Mouse (Mus musculus) intestine, embryonic 14.5 days (tissue): Measurements from ENCODE around the gene Sapcd1. TPM values are rescaled to one million over a fixed set of nuclear protein-coding genes. Genes with fewer than 3 reads are reported as not detected.

Experiments used
- ATAC-seq: fragments of 200-750 bp; cut with Nextera tagmentation; replicated peaks from 2 replicates; pipeline ENCODE4 v1.8.0; 2017; ENCODE audit warnings: low read depth, moderate number of reproducible peaks, moderate TSS enrichment, moderate library complexity; ENCODE audit not compliant: low FRiP score, low TSS enrichment
- DNase-seq: peaks from one replicate; pipeline ENCODE4 v3.0.0-alpha.2; 2018; ENCODE audit warnings: low spot score
- H3K27ac ChIP-seq: fragments of 300-500 bp; sonication (generic); 2 replicates; pipeline ENCODE4 v1.5.1; 2014; ENCODE audit warnings: low read depth, mild to moderate bottlenecking, control low read depth
- H3K27me3 ChIP-seq: fragments of 300-500 bp; sonication (generic); replicated peaks from 2 replicates; pipeline ENCODE4 v1.6.1; 2014; ENCODE audit warnings: low read length, control low read depth; ENCODE audit not compliant: control insufficient read depth, insufficient read depth
- H3K36me3 ChIP-seq: fragments of 300-500 bp; sonication (generic); 2 replicates; pipeline ENCODE4 v1.6.1; 2014; ENCODE audit warnings: low read length, control low read depth; ENCODE audit not compliant: control insufficient read depth, insufficient read depth
- H3K4me1 ChIP-seq: fragments of 300-500 bp; sonication (generic); replicated peaks from 2 replicates; pipeline ENCODE4 v1.6.1; 2014; ENCODE audit warnings: low read length, control low read depth, mixed read lengths; ENCODE audit not compliant: control insufficient read depth, insufficient read depth
- H3K4me2 ChIP-seq: fragments of 300-500 bp; sonication (generic); 2 replicates; pipeline ENCODE4 v1.6.1; 2014; ENCODE audit warnings: low read length
- H3K4me3 ChIP-seq: fragments of 300-500 bp; sonication (generic); 2 replicates; pipeline ENCODE4 v1.5.1; 2014; ENCODE audit warnings: low read depth, low read length, control low read depth, mixed read lengths
- H3K9ac ChIP-seq: fragments of 300-500 bp; sonication (generic); 2 replicates; pipeline ENCODE4 v1.6.1; 2014; ENCODE audit warnings: mild to moderate bottlenecking, low read length
- H3K9me3 ChIP-seq: fragments of 300-500 bp; sonication (generic); 2 replicates; pipeline ENCODE4 v1.6.1; 2016; ENCODE audit warnings: low read length, control low read depth; ENCODE audit not compliant: control insufficient read depth
- WGBS: fragments of 180-500 bp; shearing (Covaris S2); extraction: QIAGEN DNeasy Blood & Tissue Kit; methylation state at CpG from one replicate; pipeline ENCODE4 v1.1.7; 2014; 5-methylcytosine and 5-hydroxymethylcytosine counted together
- polyA plus RNA-seq: library from polyadenylated mRNA; unstranded; fragments of >200 nt; fragmentation: Nextera tagmentation; extraction: Ambion mirVana; gene quantifications from 2 replicates; pipeline ENCODE4 v1.2.1, GENCODE M21; 2014

Sapcd1 gene
- polyA plus RNA-seq, 1 experiment from 2014 or later, result 20.7 TPM

- peak within 1 kb of the TSS; percentile 31 for H3K9ac ChIP-seq
- H3K4me1 ChIP-seq, result peaks cover 17% of the 10 kb centered on the region; the same call in 1 of the 2 replicates
- peak within 1 kb of the TSS; percentile 71 for H3K4me2 ChIP-seq
- ATAC-seq, result no peak
- H3K27ac ChIP-seq, result 0 out of 2 replicates have a peak within 1 kb of the TSS, but pooled peaks have one; percentile 29
- H3K36me3 ChIP-seq, result peaks cover 12% of the 10 kb centered on the region
- peak within 1 kb of the TSS; percentile 25 for H3K4me3 ChIP-seq
- peaks cover 9% of the 10 kb centered on the region; the same call in 1 of the 2 replicates for H3K27me3 ChIP-seq
- DNase-seq, result no peak
- no peaks in the 10 kb centered on the region for H3K9me3 ChIP-seq
- WGBS, result 53% methylated on average over 10 of the region's 10 CpGs
These were observed 38.3 kb upstream of the Sapcd1 start, which contains the start of gene Mpig6b for GRCm38 (mm10) chr17:35066084-35066483. Gene Mpig6b (minus strand): TSS chr17:35066184.

- Histone ChIP-seq H3K36me3 (peaks cover 20% of the 10 kb centered on the region), H3K9me3 (no peaks in the 10 kb centered on the region), H3K27ac (peak within 1 kb of the TSS; percentile 29; the same call in 1 of the 2 replicates), H3K27me3 (peaks cover 9% of the 10 kb centered on the region; the same call in 1 of the 2 replicates), H3K4me1 (peaks cover 24% of the 10 kb centered on the region), H3K4me3 (peak within 1 kb of the TSS; percentile 25), H3K9ac (peak within 1 kb of the TSS; percentile 31), H3K4me2 (peak within 1 kb of the TSS; percentile 71)
- ATAC-seq (peak; percentile 78), DNase-seq (peak; percentile 84)
- 2% methylated on average over 47 of the region's 48 CpGs for WGBS
These were observed 37.4 kb upstream of the Sapcd1 start, which contains the start of gene Ly6g6c for GRCm38 (mm10) chr17:35064951-35065947. Gene Ly6g6c (plus strand): TSS chr17:35065388.

- H3K4me1 ChIP-seq, result peaks cover 28% of the 10 kb centered on the region
- WGBS, result 33% methylated on average over 10 of the region's 10 CpGs
- ATAC-seq, result no peak
These were observed 36.6 kb upstream of the Sapcd1 start for GRCm38 (mm10) chr17:35064378-35064877.

GRCm38 (mm10) chr17:35063466-35063865 lies 35.6 kb upstream of the Sapcd1 start:
- Histone ChIP-seq H3K36me3 (peaks cover 21% of the 10 kb centered on the region), H3K9ac (no peak overlapping the region), H3K4me3 (no peak overlapping the region), H3K27ac (no peak overlapping the region), H3K4me2 (no peak overlapping the region), H3K9me3 (no peaks in the 10 kb centered on the region), H3K4me1 (peaks cover 28% of the 10 kb centered on the region), H3K27me3 (peaks cover 9% of the 10 kb centered on the region; the same call in 1 of the 2 replicates)
- no peak for DNase-seq
- WGBS, result 85% methylated on average over 3 of the region's 3 CpGs
- ATAC-seq, result no peak

More at GRCm38 (mm10) chr17:35064378-35064877, 36.6 kb upstream of the Sapcd1 start:
- Histone ChIP-seq H3K27ac (peak overlapping the region; percentile 29; the same call in 1 of the 2 replicates), H3K4me2 (peak overlapping the region; percentile 71), H3K9me3 (no peaks in the 10 kb centered on the region), H3K36me3 (peaks cover 20% of the 10 kb centered on the region), H3K9ac (no peak overlapping the region), H3K4me3 (peak overlapping the region; percentile 2; the same call in 1 of the 2 replicates), H3K27me3 (peaks cover 9% of the 10 kb centered on the region; the same call in 1 of the 2 replicates)
- no peak for DNase-seq

GRCm38 (mm10) chr17:35061299-35061698 lies 33.5 kb upstream of the Sapcd1 start:
- Histone ChIP-seq H3K4me3 (no peak overlapping the region), H3K27ac (no peak overlapping the region), H3K4me2 (no peak overlapping the region), H3K4me1 (peaks cover 28% of the 10 kb centered on the region), H3K9me3 (no peaks in the 10 kb centered on the region), H3K27me3 (peaks cover 4% of the 10 kb centered on the region; the same call in 1 of the 2 replicates), H3K36me3 (peaks cover 39% of the 10 kb centered on the region), H3K9ac (no peak overlapping the region)
- ATAC-seq, result no peak
- 84% methylated on average over 8 of the region's 8 CpGs for WGBS
- no peak for DNase-seq

GRCm38 (mm10) chr17:35060737-35061297 lies 33.0 kb upstream of the Sapcd1 start:
- H3K36me3 ChIP-seq, result peaks cover 44% of the 10 kb centered on the region
- no peak overlapping the region for H3K27ac ChIP-seq
- H3K9me3 ChIP-seq, result no peaks in the 10 kb centered on the region
- ATAC-seq (no peak), DNase-seq (no peak)
- H3K4me2 ChIP-seq, result peak overlapping the region; percentile 99
- H3K4me3 ChIP-seq, result peak overlapping the region; percentile 89
- H3K4me1 ChIP-seq, result peaks cover 28% of the 10 kb centered on the region
- no peaks in the 10 kb centered on the region for H3K27me3 ChIP-seq
- 58% methylated on average over 22 of the region's 22 CpGs for WGBS
- H3K9ac ChIP-seq, result peak overlapping the region; percentile 81

GRCm38 (mm10) chr17:35060071-35060470 lies 32.3 kb upstream of the Sapcd1 start:
- WGBS, result 26% methylated on average over 14 of the region's 14 CpGs
- DNase-seq, result no peak
- no peak overlapping the region for H3K27ac ChIP-seq
- ATAC-seq, result no peak
- H3K4me3 ChIP-seq, result peak overlapping the region; percentile 89
- H3K27me3 ChIP-seq, result no peaks in the 10 kb centered on the region
- peaks cover 52% of the 10 kb centered on the region for H3K36me3 ChIP-seq
- H3K4me1 ChIP-seq, result peaks cover 21% of the 10 kb centered on the region
- H3K4me2 ChIP-seq, result peak overlapping the region; percentile 99
- no peaks in the 10 kb centered on the region for H3K9me3 ChIP-seq
- H3K9ac ChIP-seq, result peak overlapping the region; percentile 81
